13 mouse cellular contexts compared by ENCODE assay signal in the genomic region with DNA sequence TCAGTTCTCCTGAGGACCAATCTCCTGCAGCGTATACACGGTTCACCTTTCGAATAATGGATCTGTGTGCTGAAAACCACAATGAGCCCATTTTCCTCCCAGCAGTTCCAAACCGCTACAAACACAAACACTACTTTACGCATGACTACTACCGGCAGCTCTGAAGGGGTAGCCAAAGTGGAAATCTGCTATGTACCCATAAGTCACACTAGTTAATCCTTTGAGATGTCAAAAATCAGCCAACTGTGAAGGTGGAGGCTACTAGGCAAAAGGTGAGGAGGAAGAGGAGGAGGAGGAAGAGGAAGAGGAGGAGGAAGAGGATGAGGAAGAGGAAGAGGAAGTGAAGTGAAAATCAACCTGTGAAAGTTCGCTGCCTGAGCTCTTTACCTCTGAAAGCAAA. TPM values are rescaled to one million over a fixed set of nuclear protein-coding genes. Genes with fewer than 3 reads are reported as not detected.
DNase-seq lines count a peak whose midpoint lies in the region; ATAC-seq lines count a peak whose summit lies in the region.
"Had no signal": no experiment of that assay in that cellular context is flagged by ENCODE, and none has a peak within 500 bp of the region (broad histone marks: within the 10 kb centered on the region; RNA-seq: fewer than 3 reads in every experiment).

No protein-coding gene starts in this region.

- H3K4me2 ChIP-seq in forebrain, embryonic 13.5 days = 0 out of 2 replicates have a peak overlapping the region, but pooled peaks have one; percentile 96
- no peak overlapping the region for H3K4me2 ChIP-seq in forebrain, embryonic 15.5 days (replicated peaks)
- peak overlapping the region; percentile 93 for H3K4me2 ChIP-seq in kidney, embryonic 15.5 days
- H3K4me2 ChIP-seq in liver, embryonic 13.5 days = peak overlapping the region; percentile 98; the same call in 1 of the 2 replicates

- 88% methylated on average over 7 of the region's 7 CpGs for WGBS in forebrain, embryonic 13.5 days
- 86% methylated on average over 7 of the region's 7 CpGs for WGBS in forebrain, embryonic 15.5 days
- WGBS in kidney, embryonic 15.5 days = 63% methylated on average over 7 of the region's 7 CpGs
- 77% methylated on average over 7 of the region's 7 CpGs for WGBS in liver, embryonic 13.5 days (ENCODE audit: insufficient replicate concordance)

- DNase-seq in kidney, postnatal 36 days = no peak
- peak; percentile 29 to 33 for DNase-seq in B cell, adult 2 months
- no peak for DNase-seq in liver, embryonic 13.5 days
- no peak for DNase-seq in cerebellum, adult 9-11 months
- DNase-seq in right cerebral cortex, postnatal 10 days (ENCODE audit: low spot score in 2 of 2) = no peak
- DNase-seq: cerebellum, adult 18-20 months; embryo, embryonic 11 days; lung, embryonic 14.5 days; thymus, adult 2 months had no signal

- H3K9me3 ChIP-seq in forebrain, embryonic 13.5 days (replicated peaks) = no peaks in the 10 kb centered on the region
- H3K9me3 ChIP-seq in forebrain, embryonic 15.5 days = no peaks in the 10 kb centered on the region
- no peaks in the 10 kb centered on the region for H3K9me3 ChIP-seq in kidney, embryonic 15.5 days (replicated peaks)
- H3K9me3 ChIP-seq in liver, embryonic 13.5 days (replicated peaks) = no peaks in the 10 kb centered on the region
- H3K9me3 ChIP-seq: megakaryocyte, embryonic 14.5 days had no signal

- H3K36me3 ChIP-seq in forebrain, embryonic 13.5 days (ENCODE audit: poor library complexity, severe bottlenecking) = no peaks in the 10 kb centered on the region
- H3K36me3 ChIP-seq in forebrain, embryonic 15.5 days = no peaks in the 10 kb centered on the region
- no peaks in the 10 kb centered on the region for H3K36me3 ChIP-seq in kidney, embryonic 15.5 days
- no peaks in the 10 kb centered on the region for H3K36me3 ChIP-seq in liver, embryonic 13.5 days

- peaks cover 22% of the 10 kb centered on the region for H3K4me1 ChIP-seq in forebrain, embryonic 13.5 days
- H3K4me1 ChIP-seq in forebrain, embryonic 15.5 days = peaks cover 21% of the 10 kb centered on the region
- H3K4me1 ChIP-seq in kidney, embryonic 15.5 days = peaks cover 49% of the 10 kb centered on the region
- peaks cover 53% of the 10 kb centered on the region for H3K4me1 ChIP-seq in liver, embryonic 13.5 days (replicated peaks)

- H3K9ac ChIP-seq in forebrain, embryonic 13.5 days = no peak overlapping the region
- no peak overlapping the region for H3K9ac ChIP-seq in forebrain, embryonic 15.5 days (replicated peaks)
- no peak overlapping the region for H3K9ac ChIP-seq in kidney, embryonic 15.5 days
- H3K9ac ChIP-seq in liver, embryonic 13.5 days = 0 out of 2 replicates have a peak overlapping the region, but pooled peaks have one; percentile 80
- H3K9ac ChIP-seq: lung, embryonic 14.5 days had no signal

- no peak overlapping the region for H3K27ac ChIP-seq in forebrain, embryonic 13.5 days
- no peak overlapping the region for H3K27ac ChIP-seq in forebrain, embryonic 15.5 days (replicated peaks)
- H3K27ac ChIP-seq in kidney, embryonic 15.5 days = no peak overlapping the region
- H3K27ac ChIP-seq in liver, embryonic 13.5 days = no peak overlapping the region

- ATAC-seq in forebrain, embryonic 13.5 days = no peak
- no peak for ATAC-seq in forebrain, embryonic 15.5 days (replicated peaks)
- no peak for ATAC-seq in kidney, embryonic 15.5 days (replicated peaks; ENCODE audit: low FRiP score)
- ATAC-seq in liver, embryonic 13.5 days (ENCODE audit: low read depth) = no peak

- no peak overlapping the region for H3K4me3 ChIP-seq in forebrain, embryonic 13.5 days
- H3K4me3 ChIP-seq in forebrain, embryonic 15.5 days = no peak overlapping the region
- H3K4me3 ChIP-seq in kidney, embryonic 15.5 days (replicated peaks) = no peak overlapping the region
- H3K4me3 ChIP-seq in liver, embryonic 13.5 days (replicated peaks) = 0 out of 2 replicates have a peak overlapping the region, but pooled peaks have one; percentile 74

- no peaks in the 10 kb centered on the region for H3K27me3 ChIP-seq in forebrain, embryonic 13.5 days
- H3K27me3 ChIP-seq in forebrain, embryonic 15.5 days = no peaks in the 10 kb centered on the region
- H3K27me3 ChIP-seq in kidney, embryonic 15.5 days = 0 out of 2 replicates have a peak, but pooled peaks cover 3% of the 10 kb centered on the region
- no peaks in the 10 kb centered on the region for H3K27me3 ChIP-seq in liver, embryonic 13.5 days

RNA-seq across cellular contexts. Expression of a gene that starts 1.8 kb away (rescaled TPM):
- 17.6 and 20.6 TPM in 2 replicates for polyA plus RNA-seq in forebrain, embryonic 13.5 days (2015; fragmentation: Nextera tagmentation; extraction: Ambion mirVana)
- polyA plus RNA-seq in forebrain, embryonic 15.5 days (2015; fragmentation: Nextera tagmentation; extraction: Ambion mirVana) = 17.9 and 18.8 TPM in 2 replicates
- 25.3 and 27.0 TPM in 2 replicates for polyA plus RNA-seq in kidney, embryonic 15.5 days (2015; fragmentation: Nextera tagmentation; extraction: Ambion mirVana)
- 10.5 and 10.9 TPM in 2 replicates for polyA plus RNA-seq in liver, embryonic 13.5 days (2015; fragmentation: Nextera tagmentation; extraction: Ambion mirVana)

RNA-seq across cellular contexts. Expression of a gene that starts 31.9 kb away (rescaled TPM):
- polyA plus RNA-seq in forebrain, embryonic 13.5 days (2015; fragmentation: Nextera tagmentation; extraction: Ambion mirVana) = 84.0 and 95.0 TPM in 2 replicates
- polyA plus RNA-seq in forebrain, embryonic 15.5 days (2015; fragmentation: Nextera tagmentation; extraction: Ambion mirVana) = 96.7 and 102 TPM in 2 replicates
- polyA plus RNA-seq in kidney, embryonic 15.5 days (2015; fragmentation: Nextera tagmentation; extraction: Ambion mirVana) = 116 and 127 TPM in 2 replicates
- polyA plus RNA-seq in liver, embryonic 13.5 days (2015; fragmentation: Nextera tagmentation; extraction: Ambion mirVana) = 101 and 120 TPM in 2 replicates

RNA-seq across cellular contexts. Expression of a gene that starts 55.5 kb away (rescaled TPM):
- polyA plus RNA-seq in forebrain, embryonic 13.5 days (2015; fragmentation: Nextera tagmentation; extraction: Ambion mirVana) = 20.8 and 21.8 TPM in 2 replicates
- polyA plus RNA-seq in forebrain, embryonic 15.5 days (2015; fragmentation: Nextera tagmentation; extraction: Ambion mirVana) = 21.3 and 22.1 TPM in 2 replicates
- 20.0 and 21.0 TPM in 2 replicates for polyA plus RNA-seq in kidney, embryonic 15.5 days (2015; fragmentation: Nextera tagmentation; extraction: Ambion mirVana)
- polyA plus RNA-seq in liver, embryonic 13.5 days (2015; fragmentation: Nextera tagmentation; extraction: Ambion mirVana) = 12.4 and 13.0 TPM in 2 replicates

RNA-seq across cellular contexts. Expression of a gene that starts 58.2 kb away (rescaled TPM):
- not detected in 2 replicates for polyA plus RNA-seq in forebrain, embryonic 13.5 days (2015; fragmentation: Nextera tagmentation; extraction: Ambion mirVana)
- polyA plus RNA-seq in forebrain, embryonic 15.5 days (2015; fragmentation: Nextera tagmentation; extraction: Ambion mirVana) = not detected in 2 replicates
- polyA plus RNA-seq in kidney, embryonic 15.5 days (2015; fragmentation: Nextera tagmentation; extraction: Ambion mirVana) = not detected in 2 replicates
- polyA plus RNA-seq in liver, embryonic 13.5 days (2015; fragmentation: Nextera tagmentation; extraction: Ambion mirVana) = not detected in 2 replicates
- polyA plus RNA-seq: lung, embryonic 14.5 days had no signal

Comparison
In these comparisons a context has a peak if more than half of its experiments do, and no peak if none do; other contexts are left out.
1. DNase-seq: peak in B cell, adult 2 months (2 of 2); none in kidney, postnatal 36 days (0 of 2), liver, embryonic 13.5 days (single experiment), cerebellum, adult 9-11 months (single experiment) and right cerebral cortex, postnatal 10 days (0 of 2).